ENCODE assay signal across 25 mouse cellular contexts in genomic region chr7:113093931-113094330, GRCm38 (mm10).
DNase-seq lines count a peak whose midpoint lies in the region; ATAC-seq and TF ChIP-seq lines count a peak whose summit lies in the region.
"Had no signal": no experiment of that assay in that cellular context is flagged by ENCODE, and none has a peak within 500 bp of the region (broad histone marks: within the 10 kb centered on the region; RNA-seq: fewer than 3 reads in every experiment).

No protein-coding gene starts in this region.

- H3K9ac ChIP-seq in lung, embryonic 16.5 days (ENCODE audit: low read length) = no peak overlapping the region
- H3K9ac ChIP-seq in stomach, embryonic 16.5 days (ENCODE audit: low read length) = no peak overlapping the region
- H3K9ac ChIP-seq: embryonic facial prominence, embryonic 12.5 days; forebrain, embryonic 12.5 days; kidney, embryonic 15.5 days; limb, embryonic 13.5 days; liver, embryonic 12.5 days; lung, embryonic 14.5 days; midbrain, embryonic 15.5 days; neural tube, embryonic 13.5 days had no signal

- intact Hi-C loops in heart, postnatal 25 days (cut with DNase I) = no loop called here

- no peak overlapping the region for H3K4me3 ChIP-seq in lung, embryonic 16.5 days (ENCODE audit: low read length)
- no peak overlapping the region for H3K4me3 ChIP-seq in stomach, embryonic 16.5 days (replicated peaks; ENCODE audit: low read length)
- no peak overlapping the region for H3K4me3 ChIP-seq in thymus, adult 2 months (ENCODE audit: control insufficient read depth, insufficient read depth, low read length)
- H3K4me3 ChIP-seq: embryonic facial prominence, embryonic 12.5 days; forebrain, embryonic 12.5 days; gastrocnemius, adult 2 months; kidney, embryonic 15.5 days; limb, embryonic 13.5 days; liver, embryonic 12.5 days; megakaryocyte, embryonic 14.5 days; midbrain, embryonic 15.5 days; myocyte; neural tube, embryonic 13.5 days had no signal

- no peak overlapping the region for H3K4me2 ChIP-seq in lung, embryonic 16.5 days (ENCODE audit: low read depth, low read length)
- H3K4me2 ChIP-seq in stomach, embryonic 16.5 days (ENCODE audit: low read depth, low read length) = no peak overlapping the region
- H3K4me2 ChIP-seq: embryonic facial prominence, embryonic 12.5 days; forebrain, embryonic 12.5 days; kidney, embryonic 15.5 days; limb, embryonic 13.5 days; liver, embryonic 12.5 days; lung, embryonic 14.5 days; midbrain, embryonic 15.5 days; neural tube, embryonic 13.5 days had no signal

- no peaks in the 10 kb centered on the region for H3K9me3 ChIP-seq in lung, embryonic 16.5 days (ENCODE audit: control insufficient read depth, low read length)
- H3K9me3 ChIP-seq in stomach, embryonic 16.5 days (replicated peaks; ENCODE audit: control insufficient read depth, low read length) = no peaks in the 10 kb centered on the region
- H3K9me3 ChIP-seq: embryonic facial prominence, embryonic 12.5 days; forebrain, embryonic 12.5 days; G1E; kidney, embryonic 15.5 days; limb, embryonic 13.5 days; liver, embryonic 12.5 days; megakaryocyte, embryonic 14.5 days; midbrain, embryonic 15.5 days; neural tube, embryonic 13.5 days had no signal

- no peak overlapping the region for H3K27ac ChIP-seq in lung, embryonic 16.5 days (ENCODE audit: low read length)
- H3K27ac ChIP-seq in stomach, embryonic 16.5 days (ENCODE audit: low read length) = no peak overlapping the region
- no peak overlapping the region for H3K27ac ChIP-seq in thymus, adult 2 months (ENCODE audit: control insufficient read depth, insufficient read depth, low read length)
- H3K27ac ChIP-seq: embryonic facial prominence, embryonic 12.5 days; forebrain, embryonic 12.5 days; gastrocnemius, adult 2 months; kidney, embryonic 15.5 days; limb, embryonic 13.5 days; liver, embryonic 12.5 days; midbrain, embryonic 15.5 days; neural tube, embryonic 13.5 days had no signal

- no peaks in the 10 kb centered on the region for H3K36me3 ChIP-seq in lung, embryonic 16.5 days (ENCODE audit: control insufficient read depth, insufficient read depth, low read length)
- H3K36me3 ChIP-seq in stomach, embryonic 16.5 days (ENCODE audit: control insufficient read depth, insufficient read depth, low read length) = no peaks in the 10 kb centered on the region
- no peaks in the 10 kb centered on the region for H3K36me3 ChIP-seq in thymus, adult 2 months (ENCODE audit: control insufficient read depth, insufficient read depth, low read length)
- H3K36me3 ChIP-seq: embryonic facial prominence, embryonic 12.5 days; forebrain, embryonic 12.5 days; G1E; kidney, embryonic 15.5 days; limb, embryonic 13.5 days; liver, embryonic 12.5 days; midbrain, embryonic 15.5 days; neural tube, embryonic 13.5 days had no signal

- DNase-seq in lung, adult 18-20 months = no peak
- DNase-seq in adrenal gland, adult 2 months = peak; percentile 80
- DNase-seq in adrenal gland, postnatal 14 days = peak; percentile 69
- DNase-seq in heart, postnatal 25 days (ENCODE audit: low spot score) = no peak
- no peak for DNase-seq in thymus, adult 2 months
- DNase-seq: B cell, adult 2 months; gastrocnemius, adult 2 months; kidney, postnatal 4 days; lung, embryonic 14.5 days had no signal

- ATAC-seq in lung, embryonic 16.5 days (ENCODE audit: low read depth) = peak; percentile 43; the same call in 1 of the 2 replicates
- ATAC-seq in stomach, embryonic 16.5 days (ENCODE audit: insufficient read depth, low FRiP score) = peak; percentile 17; the same call in 1 of the 2 replicates
- ATAC-seq: hindbrain, embryonic 16.5 days; intestine, postnatal 0 days; liver, embryonic 12.5 days; midbrain, embryonic 15.5 days; Patski had no signal

- no peaks in the 10 kb centered on the region for H3K27me3 ChIP-seq in lung, embryonic 16.5 days (ENCODE audit: control insufficient read depth, insufficient read depth, low read depth, low read length)
- H3K27me3 ChIP-seq in stomach, embryonic 16.5 days (ENCODE audit: control insufficient read depth, insufficient read depth, low read length) = no peaks in the 10 kb centered on the region
- H3K27me3 ChIP-seq in thymus, adult 2 months (ENCODE audit: control insufficient read depth, insufficient read depth, low read length) = no peaks in the 10 kb centered on the region
- H3K27me3 ChIP-seq: CH12.LX; embryonic facial prominence, embryonic 12.5 days; kidney, embryonic 15.5 days; limb, embryonic 13.5 days; liver, embryonic 12.5 days; midbrain, embryonic 15.5 days; neural tube, embryonic 13.5 days; Patski had no signal

- TF ChIP-seq CTCF in thymus, adult 2 months (IDR thresholded peaks at IDR 0.05; ENCODE audit: borderline replicate concordance, control insufficient read depth, extremely low read depth, insufficient read depth, low read length, poor library complexity) = no peak

- no peaks in the 10 kb centered on the region for H3K4me1 ChIP-seq in lung, embryonic 16.5 days (replicated peaks; ENCODE audit: control insufficient read depth, insufficient read depth, low read length)
- H3K4me1 ChIP-seq in stomach, embryonic 16.5 days (ENCODE audit: control insufficient read depth, insufficient read depth, low read length) = no peaks in the 10 kb centered on the region
- no peaks in the 10 kb centered on the region for H3K4me1 ChIP-seq in thymus, adult 2 months (replicated peaks; ENCODE audit: control insufficient read depth, insufficient read depth, low read length)
- H3K4me1 ChIP-seq: embryonic facial prominence, embryonic 12.5 days; forebrain, embryonic 12.5 days; kidney, embryonic 15.5 days; limb, embryonic 13.5 days; liver, embryonic 12.5 days; megakaryocyte, embryonic 14.5 days; midbrain, embryonic 15.5 days; neural tube, embryonic 13.5 days had no signal

- 41% methylated on average over 5 of the region's 5 CpGs for WGBS in lung, embryonic 16.5 days
- WGBS in stomach, embryonic 16.5 days = 31% methylated on average over 5 of the region's 5 CpGs
- WGBS in thymus, adult 2 months = 88% methylated on average over 5 of the region's 5 CpGs

- TF ChIP-seq POLR2A in thymus, adult 2 months (IDR thresholded peaks at IDR 0.05; ENCODE audit: control insufficient read depth, extremely low read depth, insufficient read depth, low read length, poor library complexity) = no peak

Comparison
In these comparisons a context has a peak if more than half of its experiments do, and no peak if none do; other contexts are left out.
1. DNase-seq: peak in adrenal gland, adult 2 months (single experiment) and adrenal gland, postnatal 14 days (single experiment); none in lung, adult 18-20 months (0 of 2), heart, postnatal 25 days (single experiment) and thymus, adult 2 months (single experiment).